Mouse (Mus musculus): Measurements from ENCODE around the gene Fbl. TPM values are rescaled to one million over a fixed set of nuclear protein-coding genes. Genes with fewer than 3 reads are reported as not detected.
"Not testable (repeated sequence)": the region's sequence is repeated elsewhere in the genome, so short reads cannot be mapped to it uniquely, and the experiment has no call there.

Gene Fbl
- polyA plus RNA-seq, 1 experiment, result 26.6 TPM

GRCm38 (mm10) chr7:28208396-28208987, 39.0 kb downstream of the Fbl start:
- Histone ChIP-seq H3K36me3 (ENCODE audit: control insufficient read depth, insufficient read depth, low read length) (no peaks in the 10 kb centered on the region), H3K27ac (ENCODE audit: insufficient read depth, low read depth, low read length) (no peak overlapping the region), H3K27me3 (ENCODE audit: control insufficient read depth, insufficient read depth, low read length) (no peaks in the 10 kb centered on the region), H3K4me1 (ENCODE audit: control insufficient read depth, insufficient read depth, insufficient read length, low read length) (no peaks in the 10 kb centered on the region), H3K4me3 (ENCODE audit: low read depth, low read length) (peak overlapping the region; percentile 24)
- 22% methylated on average over 12 of the region's 12 CpGs for WGBS
- TF ChIP-seq CTCF (IDR thresholded peaks at IDR 0.05; ENCODE audit: extremely low read depth, insufficient read length, insufficient replicate concordance, low read depth, low read length) (no peak), POLR2A (IDR thresholded peaks at IDR 0.05; ENCODE audit: low read depth, low read length) (no peak)

- no peaks in the 10 kb centered on the region for H3K27me3 ChIP-seq (ENCODE audit: control insufficient read depth, insufficient read depth, low read length)
- WGBS, result 40% methylated on average over 19 of the region's 19 CpGs
- no peak for TF ChIP-seq POLR2A (IDR thresholded peaks at IDR 0.05; ENCODE audit: low read depth, low read length)
- TF ChIP-seq CTCF (IDR thresholded peaks at IDR 0.05; ENCODE audit: extremely low read depth, insufficient read length, insufficient replicate concordance, low read depth, low read length), result no peak
- H3K27ac ChIP-seq (ENCODE audit: insufficient read depth, low read depth, low read length), result no peak overlapping the region; the same call in 1 of the 2 replicates
- peak overlapping the region; percentile 24 for H3K4me3 ChIP-seq (ENCODE audit: low read depth, low read length)
- no peaks in the 10 kb centered on the region for H3K36me3 ChIP-seq (ENCODE audit: control insufficient read depth, insufficient read depth, low read length)
- no peaks in the 10 kb centered on the region for H3K4me1 ChIP-seq (ENCODE audit: control insufficient read depth, insufficient read depth, insufficient read length, low read length)
These were observed 39.5 kb downstream of the Fbl start for GRCm38 (mm10) chr7:28208988-28209508.

GRCm38 (mm10) chr7:28210731-28211130, 41.2 kb downstream of the Fbl start:
- Histone ChIP-seq H3K36me3 (ENCODE audit: control insufficient read depth, insufficient read depth, low read length) (no peaks in the 10 kb centered on the region), H3K27ac (ENCODE audit: insufficient read depth, low read depth, low read length) (no peak overlapping the region), H3K27me3 (ENCODE audit: control insufficient read depth, insufficient read depth, low read length) (no peaks in the 10 kb centered on the region), H3K4me1 (ENCODE audit: control insufficient read depth, insufficient read depth, insufficient read length, low read length) (no peaks in the 10 kb centered on the region), H3K4me3 (ENCODE audit: low read depth, low read length) (no peak overlapping the region)
- TF ChIP-seq CTCF (IDR thresholded peaks at IDR 0.05; ENCODE audit: extremely low read depth, insufficient read length, insufficient replicate concordance, low read depth, low read length), result no peak
- no peak for TF ChIP-seq POLR2A (IDR thresholded peaks at IDR 0.05; ENCODE audit: low read depth, low read length)
- 44% methylated on average over 5 of the region's 5 CpGs for WGBS

GRCm38 (mm10) chr7:28214142-28214541, 44.6 kb downstream of the Fbl start:
- Histone ChIP-seq H3K4me1 (ENCODE audit: control insufficient read depth, insufficient read depth, insufficient read length, low read length) (no peaks in the 10 kb centered on the region), H3K4me3 (ENCODE audit: low read depth, low read length) (no peak overlapping the region), H3K27ac (ENCODE audit: insufficient read depth, low read depth, low read length) (no peak overlapping the region), H3K36me3 (ENCODE audit: control insufficient read depth, insufficient read depth, low read length) (no peaks in the 10 kb centered on the region), H3K27me3 (ENCODE audit: control insufficient read depth, insufficient read depth, low read length) (no peaks in the 10 kb centered on the region)
- 17% methylated on average over 10 of the region's 10 CpGs for WGBS
- TF ChIP-seq POLR2A (IDR thresholded peaks at IDR 0.05; ENCODE audit: low read depth, low read length) (no peak), CTCF (IDR thresholded peaks at IDR 0.05; ENCODE audit: extremely low read depth, insufficient read length, insufficient replicate concordance, low read depth, low read length) (peak; percentile 76)

- WGBS, result 84% methylated on average over 2 of the region's 2 CpGs
- H3K27me3 ChIP-seq (ENCODE audit: control insufficient read depth, insufficient read depth, low read length); H3K36me3 ChIP-seq (ENCODE audit: control insufficient read depth, insufficient read depth, low read length); H3K27ac ChIP-seq (ENCODE audit: insufficient read depth, low read depth, low read length); H3K4me1 ChIP-seq (ENCODE audit: control insufficient read depth, insufficient read depth, insufficient read length, low read length); H3K4me3 ChIP-seq (ENCODE audit: low read depth, low read length): not testable (repeated sequence)
These were observed 46.4 kb downstream of the Fbl start for GRCm38 (mm10) chr7:28215950-28216349.

- 87% methylated on average over 13 of the region's 13 CpGs for WGBS
- not testable (repeated sequence) for H3K27me3 ChIP-seq (ENCODE audit: control insufficient read depth, insufficient read depth, low read length)
These were observed 48.3 kb downstream of the Fbl start for GRCm38 (mm10) chr7:28217811-28218210.

GRCm38 (mm10) chr7:28218951-28219740, 49.6 kb downstream of the Fbl start:
- not testable (repeated sequence) for H3K4me1 ChIP-seq (ENCODE audit: control insufficient read depth, insufficient read depth, insufficient read length, low read length); H3K36me3 ChIP-seq (ENCODE audit: control insufficient read depth, insufficient read depth, low read length); H3K27me3 ChIP-seq (ENCODE audit: control insufficient read depth, insufficient read depth, low read length); H3K4me3 ChIP-seq (ENCODE audit: low read depth, low read length); H3K27ac ChIP-seq (ENCODE audit: insufficient read depth, low read depth, low read length)
- WGBS, result 80% methylated on average over 20 of the region's 20 CpGs

More at GRCm38 (mm10) chr7:28217811-28218210, 48.3 kb downstream of the Fbl start:
- not testable (repeated sequence) for H3K36me3 ChIP-seq (ENCODE audit: control insufficient read depth, insufficient read depth, low read length); H3K4me3 ChIP-seq (ENCODE audit: low read depth, low read length); H3K4me1 ChIP-seq (ENCODE audit: control insufficient read depth, insufficient read depth, insufficient read length, low read length); H3K27ac ChIP-seq (ENCODE audit: insufficient read depth, low read depth, low read length)

GRCm38 (mm10) chr7:28226836-28227235, 57.3 kb downstream of the Fbl start:
- not testable (repeated sequence) for H3K27me3 ChIP-seq (ENCODE audit: control insufficient read depth, insufficient read depth, low read length); H3K4me3 ChIP-seq (ENCODE audit: low read depth, low read length); H3K4me1 ChIP-seq (ENCODE audit: control insufficient read depth, insufficient read depth, insufficient read length, low read length); H3K36me3 ChIP-seq (ENCODE audit: control insufficient read depth, insufficient read depth, low read length); H3K27ac ChIP-seq (ENCODE audit: insufficient read depth, low read depth, low read length)
- 79% methylated on average over 4 of the region's 4 CpGs for WGBS

GRCm38 (mm10) chr7:28227421-28227820, 57.9 kb downstream of the Fbl start:
- not testable (repeated sequence) for H3K27ac ChIP-seq (ENCODE audit: insufficient read depth, low read depth, low read length); H3K4me1 ChIP-seq (ENCODE audit: control insufficient read depth, insufficient read depth, insufficient read length, low read length); H3K27me3 ChIP-seq (ENCODE audit: control insufficient read depth, insufficient read depth, low read length); H3K4me3 ChIP-seq (ENCODE audit: low read depth, low read length); H3K36me3 ChIP-seq (ENCODE audit: control insufficient read depth, insufficient read depth, low read length)
- WGBS, result 67% methylated on average over 4 of the region's 4 CpGs

Data from small intestine, adult 2 months (tissue).